Mouse (Mus musculus) heart, embryonic 11.5 days (tissue): ENCODE results near the gene S100a6. TPM values are rescaled to one million over a fixed set of nuclear protein-coding genes. Genes with fewer than 3 reads are reported as not detected.

Source experiments
- ATAC-seq: fragments of 200-750 bp; cut with Nextera tagmentation; replicated peaks from 2 replicates; pipeline ENCODE4 v1.8.0; 2017; ENCODE audit warnings: moderate library complexity; ENCODE audit not compliant: insufficient number of reproducible peaks, low FRiP score, low TSS enrichment
- H3K27ac ChIP-seq: fragments of 300-500 bp; sonication (generic); 2 replicates; pipeline ENCODE4 v1.5.1; 2014; ENCODE audit warnings: mild to moderate bottlenecking, low read depth, low read length
- H3K27me3 ChIP-seq: fragments of 300-500 bp; sonication (generic); 2 replicates; pipeline ENCODE4 v1.6.1; 2014; ENCODE audit warnings: mild to moderate bottlenecking, low read length, mixed read lengths; ENCODE audit not compliant: control insufficient read depth, insufficient read depth
- H3K36me3 ChIP-seq: fragments of 300-500 bp; sonication (generic); 2 replicates; pipeline ENCODE4 v1.6.1; 2014; ENCODE audit warnings: mild to moderate bottlenecking, low read length, moderate library complexity, mixed read lengths; ENCODE audit not compliant: control insufficient read depth, insufficient read depth
- H3K4me1 ChIP-seq: fragments of 300-500 bp; sonication (generic); 2 replicates; pipeline ENCODE4 v1.6.1; 2014; ENCODE audit warnings: low read length; ENCODE audit not compliant: control insufficient read depth, insufficient read depth
- H3K4me2 ChIP-seq: fragments of 300-500 bp; sonication (generic); 2 replicates; pipeline ENCODE4 v1.6.1; 2014; ENCODE audit warnings: mild to moderate bottlenecking, moderate library complexity
- H3K4me3 ChIP-seq: fragments of 300-500 bp; sonication (generic); 2 replicates; pipeline ENCODE4 v1.5.1; 2014; ENCODE audit warnings: low read depth, low read length
- H3K9ac ChIP-seq: fragments of 300-500 bp; sonication (generic); 2 replicates; pipeline ENCODE4 v1.6.1; 2014; ENCODE audit warnings: mild to moderate bottlenecking, low read depth, low read length, moderate library complexity
- H3K9me3 ChIP-seq: fragments of 300-500 bp; sonication (generic); replicated peaks from 2 replicates; pipeline ENCODE4 v1.6.1; 2016; ENCODE audit warnings: low read length; ENCODE audit not compliant: control insufficient read depth
- WGBS: fragments of 180-500 bp; shearing (Covaris S2); extraction: QIAGEN DNeasy Blood & Tissue Kit; methylation state at CpG from one replicate; pipeline ENCODE4 v1.1.7; 2014; ENCODE audit not compliant: insufficient replicate concordance; 5-methylcytosine and 5-hydroxymethylcytosine counted together
- polyA plus RNA-seq: library from polyadenylated mRNA; unstranded; fragments of >200 nt; fragmentation: Nextera tagmentation; extraction: Ambion mirVana; gene quantifications from 2 replicates; pipeline ENCODE4 v1.2.1, GENCODE M21; 2014

The S100a6 gene
- 43.6 and 44.5 TPM in 2 replicates for polyA plus RNA-seq

DNA sequence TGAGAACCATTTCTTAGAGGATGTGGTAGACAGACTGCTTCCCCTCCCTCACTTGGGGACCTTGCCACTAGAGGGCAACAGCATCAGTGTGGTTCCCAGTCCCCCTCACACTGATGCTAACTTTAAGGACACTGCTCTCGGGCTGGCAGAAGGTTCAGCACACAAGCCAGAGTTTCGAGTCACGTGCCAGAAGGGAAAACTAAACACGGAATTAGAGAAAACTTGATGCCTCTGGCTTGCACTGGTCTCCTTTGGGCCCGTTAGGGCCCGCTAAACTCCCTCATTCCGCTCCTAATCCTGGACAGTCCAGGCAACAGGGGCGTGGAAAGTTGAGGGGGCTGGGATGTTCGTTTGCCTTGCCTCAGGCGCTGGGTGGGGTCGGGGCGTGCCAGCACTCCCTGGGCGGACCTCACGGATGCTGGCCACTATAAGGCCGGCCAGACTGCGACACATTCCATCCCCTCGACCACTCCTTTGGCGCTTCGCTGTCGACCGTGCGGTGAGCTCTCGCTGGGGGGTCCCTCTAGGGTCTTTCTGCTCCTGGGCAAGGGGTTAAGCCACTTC is at the start of gene S100a6:
TSS of gene S100a6 (plus strand) at position 155 of the 564 bp plus-strand sequence.
- H3K4me3 ChIP-seq: peak within 1 kb of the TSS; percentile 43
- peak within 1 kb of the TSS; percentile 12; the same call in 1 of the 2 replicates for H3K9ac ChIP-seq
- no peak within 1 kb of the TSS for H3K27ac ChIP-seq
- H3K27me3 ChIP-seq: 0 out of 2 replicates have a peak, but pooled peaks cover 3% of the 10 kb centered on the region
- no peak; the same call in 1 of the 2 replicates for ATAC-seq
- 0 out of 2 replicates have a peak, but pooled peaks cover 5% of the 10 kb centered on the region for H3K4me1 ChIP-seq
- H3K9me3 ChIP-seq: no peaks in the 10 kb centered on the region
- no peaks in the 10 kb centered on the region for H3K36me3 ChIP-seq
- peak within 1 kb of the TSS; percentile 77 for H3K4me2 ChIP-seq
- WGBS: 0% methylated on average over 23 of the region's 23 CpGs

DNA sequence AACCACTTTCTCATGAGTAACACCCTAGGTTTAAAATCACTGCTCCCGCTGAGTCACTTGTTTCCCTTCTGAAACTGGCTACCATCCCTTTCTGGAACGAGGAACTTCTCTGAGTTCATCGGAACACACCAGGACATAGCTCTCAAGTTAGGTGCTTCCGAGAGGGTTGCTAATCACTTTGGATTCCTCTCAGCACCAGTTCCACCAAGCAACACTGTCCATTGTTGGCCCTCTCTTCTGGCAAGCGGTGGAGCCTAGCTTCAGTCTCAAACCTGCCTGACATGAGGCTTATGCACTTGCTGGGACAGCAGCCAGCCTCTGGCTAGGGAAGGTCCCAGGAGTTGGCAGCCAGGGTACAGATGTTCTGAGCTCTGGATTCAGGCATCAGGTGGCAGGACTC is 38.0 kb upstream of the S100a6 start:
- no peaks in the 10 kb centered on the region for H3K36me3 ChIP-seq
- H3K9ac ChIP-seq: no peak overlapping the region
- H3K4me2 ChIP-seq: no peak overlapping the region
- no peaks in the 10 kb centered on the region for H3K4me1 ChIP-seq
- no peak for ATAC-seq
- WGBS: 79% methylated on average over 5 of the region's 5 CpGs
- H3K9me3 ChIP-seq: no peaks in the 10 kb centered on the region
- no peak overlapping the region for H3K27ac ChIP-seq
- no peak overlapping the region for H3K4me3 ChIP-seq
- no peaks in the 10 kb centered on the region for H3K27me3 ChIP-seq

DNA sequence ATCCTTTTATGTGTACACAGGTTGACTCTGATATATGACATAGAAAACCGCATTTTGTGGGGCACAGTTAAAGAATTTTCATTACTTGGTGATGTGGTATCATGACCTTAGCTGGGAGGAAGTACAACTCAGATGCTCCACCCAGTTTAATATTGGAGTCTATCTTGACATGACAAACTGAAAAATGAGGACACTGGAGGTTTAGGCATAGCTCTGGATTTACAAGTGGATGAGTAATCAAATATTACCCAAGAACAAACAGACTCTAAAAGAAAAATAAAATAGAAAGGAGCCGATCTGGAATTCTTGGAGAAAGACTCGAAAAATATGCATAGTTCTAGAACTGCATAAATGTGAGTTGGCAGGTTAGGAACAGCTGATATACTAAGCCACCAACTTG is 37.4 kb upstream of the S100a6 start:
- 76% methylated on average over 3 of the region's 3 CpGs for WGBS
- no peak overlapping the region for H3K27ac ChIP-seq
- no peaks in the 10 kb centered on the region for H3K9me3 ChIP-seq
- no peak for ATAC-seq
- H3K27me3 ChIP-seq: no peaks in the 10 kb centered on the region
- H3K4me3 ChIP-seq: no peak overlapping the region
- H3K4me1 ChIP-seq: no peaks in the 10 kb centered on the region
- no peaks in the 10 kb centered on the region for H3K36me3 ChIP-seq
- H3K9ac ChIP-seq: no peak overlapping the region
- H3K4me2 ChIP-seq: no peak overlapping the region

DNA sequence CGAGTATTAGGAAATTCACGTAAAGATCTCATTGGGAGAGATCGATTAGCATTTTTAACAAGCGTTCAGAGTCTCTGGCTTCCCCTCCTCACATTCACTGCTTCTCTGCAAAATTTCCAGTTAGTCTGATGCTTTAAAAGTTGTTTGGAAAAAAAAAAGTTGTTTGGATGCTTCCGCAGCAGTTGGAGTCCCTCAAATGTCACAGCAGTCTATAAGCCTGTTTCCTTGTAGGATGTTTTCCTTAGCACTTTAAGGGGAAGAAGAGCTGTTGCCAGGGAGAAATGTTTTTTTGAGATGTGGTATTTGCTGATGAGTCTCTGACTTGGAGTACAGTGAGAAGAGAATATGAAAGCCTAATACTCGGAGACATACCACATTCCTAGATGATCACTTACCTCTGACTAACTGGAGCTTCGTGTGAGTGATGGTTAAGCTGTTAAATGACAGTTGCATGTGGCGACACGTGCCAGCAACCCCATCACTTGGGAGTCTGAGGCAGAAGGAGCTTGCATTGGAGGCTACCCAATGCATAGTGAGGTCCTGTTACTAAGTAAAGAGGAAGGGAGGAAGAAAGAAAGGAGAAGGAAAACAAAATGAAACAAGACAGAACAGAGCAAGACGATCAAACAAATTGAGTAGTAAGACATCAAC is 36.2 kb upstream of the S100a6 start:
- H3K4me2 ChIP-seq: no peak overlapping the region
- H3K36me3 ChIP-seq: no peaks in the 10 kb centered on the region
- H3K9me3 ChIP-seq: no peaks in the 10 kb centered on the region
- H3K27me3 ChIP-seq: no peaks in the 10 kb centered on the region
- H3K4me3 ChIP-seq: no peak overlapping the region
- H3K27ac ChIP-seq: no peak overlapping the region
- H3K9ac ChIP-seq: no peak overlapping the region
- WGBS: 66% methylated on average over 10 of the region's 10 CpGs
- H3K4me1 ChIP-seq: no peaks in the 10 kb centered on the region
- ATAC-seq: no peak

DNA sequence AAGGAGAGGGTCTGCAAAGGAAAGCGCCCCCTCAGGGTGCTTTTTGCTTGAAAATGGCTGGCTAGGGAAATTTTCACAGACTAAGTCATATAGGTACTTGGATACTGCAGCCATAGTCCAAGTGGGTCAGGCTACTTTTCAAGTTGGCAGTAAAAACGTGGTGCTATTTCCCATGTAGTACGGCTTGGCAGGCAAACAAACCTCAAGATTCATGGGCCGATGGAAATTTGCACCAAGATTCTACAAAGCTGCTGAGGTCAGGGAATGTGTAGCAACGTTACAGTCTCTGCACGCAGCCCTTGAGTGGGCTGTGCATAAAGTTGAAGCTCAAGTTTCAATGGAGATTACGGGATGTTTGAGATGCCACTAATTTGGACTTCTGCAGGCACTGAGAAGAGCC is 33.2 kb upstream of the S100a6 start:
- Histone ChIP-seq H3K4me1 (0 out of 2 replicates have a peak, but pooled peaks cover 3% of the 10 kb centered on the region), H3K27ac (no peak overlapping the region), H3K36me3 (no peaks in the 10 kb centered on the region), H3K9me3 (no peaks in the 10 kb centered on the region), H3K4me2 (no peak overlapping the region), H3K9ac (no peak overlapping the region), H3K27me3 (no peaks in the 10 kb centered on the region), H3K4me3 (no peak overlapping the region)
- ATAC-seq: no peak
- 59% methylated on average over 7 of the region's 7 CpGs for WGBS

DNA sequence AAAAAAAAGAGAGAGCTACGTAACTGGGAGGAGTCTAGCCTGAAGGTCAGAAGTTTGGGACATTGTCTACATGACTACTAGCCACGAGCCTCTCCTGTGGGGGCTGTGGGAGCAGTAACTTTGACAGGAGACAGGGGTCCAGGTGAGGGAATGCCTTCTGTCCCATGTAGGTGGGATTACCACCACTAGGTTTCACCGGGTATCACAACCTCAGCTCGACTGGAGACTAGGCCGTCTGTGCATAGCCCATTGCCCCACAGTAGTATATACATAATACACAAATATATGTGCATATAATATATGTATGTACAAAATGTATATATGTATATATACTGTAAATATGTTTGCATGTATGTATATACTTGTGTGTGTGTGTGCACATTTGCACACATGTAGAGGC is 31.5 kb upstream of the S100a6 start:
- ATAC-seq: no peak
- WGBS: 90% methylated on average over 5 of the region's 5 CpGs
- no peaks in the 10 kb centered on the region for H3K36me3 ChIP-seq
- no peaks in the 10 kb centered on the region for H3K27me3 ChIP-seq
- no peak overlapping the region for H3K9ac ChIP-seq
- 0 out of 2 replicates have a peak, but pooled peaks cover 3% of the 10 kb centered on the region for H3K4me1 ChIP-seq
- no peaks in the 10 kb centered on the region for H3K9me3 ChIP-seq
- no peak overlapping the region for H3K4me2 ChIP-seq
- no peak overlapping the region for H3K4me3 ChIP-seq
- no peak overlapping the region for H3K27ac ChIP-seq

DNA sequence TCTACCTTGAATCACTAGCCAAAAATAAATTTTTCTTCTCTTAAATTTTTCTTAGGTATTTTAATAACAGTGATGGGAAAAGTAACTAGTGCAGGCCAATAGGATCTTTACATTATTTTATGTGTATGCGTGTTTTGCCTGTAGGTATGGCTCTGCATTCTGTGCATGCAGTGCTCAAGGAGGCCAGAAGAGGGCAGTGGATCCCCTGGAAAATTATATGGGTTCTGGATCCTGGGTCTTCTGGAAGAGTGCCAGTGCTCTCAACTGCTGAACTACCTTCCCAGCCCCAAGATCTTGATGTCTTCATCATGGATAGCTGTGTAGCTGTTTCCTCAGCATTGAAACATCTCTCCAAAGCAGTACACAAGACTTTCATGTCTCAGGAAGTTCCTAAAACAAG is 30.5 kb upstream of the S100a6 start:
- H3K27ac ChIP-seq: no peak overlapping the region
- 91% methylated on average over 1 of the region's 1 CpGs for WGBS
- no peak overlapping the region for H3K4me3 ChIP-seq
- H3K4me1 ChIP-seq: 0 out of 2 replicates have a peak, but pooled peaks cover 3% of the 10 kb centered on the region
- H3K36me3 ChIP-seq: no peaks in the 10 kb centered on the region
- no peak overlapping the region for H3K9ac ChIP-seq
- ATAC-seq: no peak
- H3K9me3 ChIP-seq: no peaks in the 10 kb centered on the region
- H3K27me3 ChIP-seq: no peaks in the 10 kb centered on the region
- no peak overlapping the region for H3K4me2 ChIP-seq

DNA sequence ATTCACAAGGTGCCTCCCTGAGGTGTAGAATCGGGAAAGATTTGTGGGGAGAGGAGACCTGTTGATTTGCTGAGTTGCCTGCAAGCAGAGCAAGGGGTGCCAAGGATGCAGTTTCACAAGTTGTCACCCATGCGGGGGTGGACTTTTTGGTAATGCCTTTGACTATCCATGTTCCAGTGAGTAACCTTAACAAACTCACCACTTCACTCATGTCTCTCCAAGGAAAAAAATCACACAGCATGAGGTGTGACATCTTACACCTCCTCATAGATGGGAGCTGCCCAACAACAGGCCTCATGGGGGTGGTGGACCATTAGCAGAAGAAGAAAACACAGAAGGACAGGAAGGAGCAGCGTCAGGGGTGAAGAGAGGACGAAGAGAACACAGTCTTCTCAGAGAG is 30.1 kb upstream of the S100a6 start:
- Histone ChIP-seq H3K27ac (no peak overlapping the region), H3K4me3 (no peak overlapping the region), H3K27me3 (no peaks in the 10 kb centered on the region), H3K36me3 (no peaks in the 10 kb centered on the region), H3K9ac (no peak overlapping the region), H3K4me1 (0 out of 2 replicates have a peak, but pooled peaks cover 3% of the 10 kb centered on the region), H3K9me3 (no peaks in the 10 kb centered on the region), H3K4me2 (no peak overlapping the region)
- WGBS: 72% methylated on average over 4 of the region's 4 CpGs
- ATAC-seq: no peak

DNA sequence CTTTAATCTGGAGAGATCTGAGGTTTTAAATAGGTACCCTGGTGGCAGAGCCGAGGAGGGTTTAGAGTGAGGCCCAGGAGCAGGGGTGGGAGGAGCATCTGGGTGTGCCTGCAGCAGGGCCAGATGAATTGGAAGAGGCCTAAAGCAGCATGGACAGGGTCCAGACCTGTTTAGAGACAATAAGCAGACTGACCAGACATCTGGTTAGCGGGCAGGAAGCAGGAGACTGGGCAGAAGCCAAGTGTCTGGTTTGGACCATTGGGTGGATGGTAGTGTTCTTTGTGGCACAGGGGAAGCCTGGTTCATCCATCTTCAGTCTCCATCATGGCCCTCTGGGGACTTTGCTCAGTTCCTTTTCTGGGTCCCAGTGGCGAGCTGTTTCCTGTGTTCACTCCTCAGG is 28.8 kb upstream of the S100a6 start:
- Histone ChIP-seq H3K4me3 (no peak overlapping the region), H3K4me2 (no peak overlapping the region), H3K36me3 (no peaks in the 10 kb centered on the region), H3K27ac (no peak overlapping the region), H3K9ac (no peak overlapping the region), H3K27me3 (no peaks in the 10 kb centered on the region), H3K9me3 (no peaks in the 10 kb centered on the region), H3K4me1 (0 out of 2 replicates have a peak, but pooled peaks cover 3% of the 10 kb centered on the region)
- 38% methylated on average over 3 of the region's 3 CpGs for WGBS
- no peak for ATAC-seq
